Mouse (Mus musculus) right cerebral cortex, postnatal 10 days (tissue): ENCODE data around the gene Mrps7.

Experiments
- DNase-seq, 2 experiments: peaks; one replicate each; pipeline ENCODE4 v3.0.0; 2021; ENCODE audit warnings: low spot score in 2 of 2

The Mrps7 gene

GRCm38 (mm10) chr11:115603476-115604303 lies at the start of gene Mrps7, which contains the start of gene Gga3:
Mrps7 (plus strand) TSS chr11:115603925.
Gga3 (minus strand) TSS chr11:115604051.
- peak; percentile 92 for DNase-seq

DNA sequence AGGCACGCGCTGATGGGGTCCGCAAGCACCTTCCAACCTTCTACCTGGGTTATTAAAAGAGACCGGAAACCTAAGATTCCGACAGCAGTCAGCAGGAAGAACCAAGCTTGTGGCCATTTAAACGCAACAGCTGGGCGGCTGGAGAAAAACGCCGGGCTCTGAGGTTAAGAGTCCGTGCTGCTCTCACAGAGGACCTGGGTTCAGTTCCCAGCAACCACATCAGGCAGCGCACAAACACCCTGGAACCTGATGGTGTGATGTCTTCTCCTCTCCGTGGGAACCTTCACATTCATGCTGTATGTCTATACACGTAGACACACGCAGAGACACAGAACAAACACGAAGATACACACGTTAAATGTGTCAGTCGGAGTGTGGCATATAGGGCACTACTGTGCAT lies 48.0 kb upstream of the Mrps7 start:
- DNase-seq, result no peak

GRCm38 (mm10) chr11:115563406-115563805 lies 40.3 kb upstream of the Mrps7 start:
- no peak for DNase-seq

GRCm38 (mm10) chr11:115564064-115564809 lies 39.5 kb upstream of the Mrps7 start, which contains the start of gene Nup85:
Nup85 (plus strand) TSS chr11:115564434.
- DNase-seq, result peak; percentile 97 to 98

- DNase-seq, result no peak
Measured at GRCm38 (mm10) chr11:115564961-115565360, 38.8 kb upstream of the Mrps7 start.

- no peak for DNase-seq
Measured at GRCm38 (mm10) chr11:115579080-115579479, 24.6 kb upstream of the Mrps7 start.

GRCm38 (mm10) chr11:115582913-115583606 lies 20.7 kb upstream of the Mrps7 start:
- peak in 1 of 2 experiments; percentile 27 for DNase-seq

DNA sequence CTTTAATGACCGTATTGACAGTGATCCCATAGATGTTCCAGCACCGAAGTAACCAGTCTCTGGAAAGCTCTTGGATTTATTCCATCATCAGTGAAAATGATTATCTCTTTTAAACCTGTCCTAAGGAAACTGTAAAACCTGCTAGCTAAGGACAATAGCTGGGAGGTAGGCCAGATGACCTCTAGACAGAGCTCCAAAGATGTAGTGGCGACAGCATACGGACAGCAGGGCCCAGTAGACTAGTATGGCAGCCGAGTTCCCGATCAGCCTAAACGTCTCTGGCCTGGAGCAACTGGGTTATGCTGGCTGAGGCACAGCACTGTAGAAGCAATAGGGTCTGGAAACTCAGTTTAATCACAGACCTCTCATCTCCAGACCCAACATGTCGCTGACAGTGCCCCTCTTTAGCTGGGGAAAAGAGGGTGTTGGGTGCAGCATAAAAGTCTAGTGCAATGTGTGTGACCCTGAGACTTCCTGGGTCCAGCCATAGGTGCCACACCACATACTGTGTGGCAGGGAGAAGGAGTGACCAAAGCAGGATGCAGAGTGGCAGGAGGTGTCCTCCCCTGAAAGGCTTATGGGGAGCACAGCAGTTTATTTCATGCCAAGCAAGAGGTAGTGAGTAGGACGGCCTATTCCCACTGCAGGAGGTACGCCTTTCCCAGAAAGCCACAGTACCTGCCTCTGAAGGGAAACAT lies 19.2 kb upstream of the Mrps7 start:
- no peak for DNase-seq

GRCm38 (mm10) chr11:115585573-115586100 lies 18.1 kb upstream of the Mrps7 start:
- DNase-seq, result peak in 1 of 2 experiments; percentile 26

- no peak for DNase-seq
Measured at GRCm38 (mm10) chr11:115586403-115586802, 17.3 kb upstream of the Mrps7 start.

DNA sequence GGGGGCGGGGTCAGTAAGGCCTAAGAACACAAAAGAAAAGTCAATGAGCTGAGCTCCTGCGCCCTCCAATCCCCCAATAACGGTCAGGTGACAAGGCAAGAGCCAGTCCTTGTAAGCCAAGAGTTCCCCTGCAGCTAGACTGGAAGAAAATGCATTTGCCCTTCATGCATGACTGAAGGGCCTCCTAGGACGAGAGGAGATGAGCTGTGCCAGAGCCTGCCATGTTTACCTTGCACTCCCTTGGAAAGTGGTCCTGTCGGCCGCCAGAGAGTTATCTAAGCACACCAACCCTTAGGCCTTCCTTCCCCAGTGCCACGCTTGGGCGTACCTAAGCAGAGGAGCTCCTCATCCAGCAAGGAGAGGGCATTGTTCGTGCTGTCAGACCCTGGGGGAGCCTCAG lies 15.7 kb upstream of the Mrps7 start:
- DNase-seq, result no peak

GRCm38 (mm10) chr11:115590526-115591075 lies 13.1 kb upstream of the Mrps7 start:
- DNase-seq, result no peak

- DNase-seq, result no peak
Measured at GRCm38 (mm10) chr11:115595209-115595608, 8.5 kb upstream of the Mrps7 start.

GRCm38 (mm10) chr11:115598309-115598708 lies 5.4 kb upstream of the Mrps7 start:
- DNase-seq, result no peak

GRCm38 (mm10) chr11:115599722-115600121 lies 4.0 kb upstream of the Mrps7 start:
- DNase-seq, result no peak

GRCm38 (mm10) chr11:115600743-115601142 lies 3.0 kb upstream of the Mrps7 start:
- DNase-seq, result no peak

DNA sequence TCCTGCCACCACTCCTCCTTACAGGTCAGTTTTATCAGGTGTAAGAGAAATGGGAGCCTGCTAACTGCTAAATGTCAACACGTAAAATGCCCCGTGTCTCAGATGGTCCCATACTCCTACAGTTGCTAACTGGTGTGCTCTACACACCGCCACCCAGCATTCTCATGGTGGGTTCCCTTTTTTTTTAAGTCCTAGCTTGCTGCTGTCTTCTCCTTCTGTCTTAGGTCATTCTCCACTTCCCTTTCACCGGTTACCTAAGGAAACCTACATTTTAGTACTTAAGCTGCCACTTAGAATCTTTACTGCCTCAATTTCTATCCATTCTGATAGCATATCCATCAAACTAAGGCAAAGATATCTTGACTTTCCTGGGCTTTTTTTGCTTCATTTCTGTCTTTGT lies 2.6 kb upstream of the Mrps7 start:
- no peak for DNase-seq

DNA sequence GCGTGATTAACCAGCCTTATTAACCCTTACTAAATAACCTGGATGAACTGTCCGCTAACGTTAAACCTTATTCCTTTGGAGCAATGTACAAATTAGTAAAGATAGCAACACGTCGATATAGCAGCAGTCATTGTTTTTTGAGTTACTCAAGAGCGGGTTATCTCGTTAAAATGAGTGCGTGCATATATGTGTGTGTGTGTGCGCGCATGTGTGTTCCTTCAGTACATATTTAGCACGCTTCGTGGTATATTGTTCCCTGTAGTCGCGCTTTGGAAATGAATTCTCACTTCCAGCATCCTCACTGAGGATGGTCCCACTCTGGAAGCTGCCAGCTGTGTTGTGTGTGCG lies 623 bp upstream of the Mrps7 start:
- no peak for DNase-seq

GRCm38 (mm10) chr11:115604304-115604696 lies 575 bp downstream of the Mrps7 start:
- peak; percentile 52 to 55 for DNase-seq

GRCm38 (mm10) chr11:115606733-115607132 lies 3.0 kb downstream of the Mrps7 start:
- DNase-seq, result no peak
